Mouse (Mus musculus) hindlimb bud, embryonic 11.5 days (tissue): Measurements from ENCODE around the gene Hormad2.

Experiments used
- DNase-seq: peaks from one replicate; pipeline ENCODE4 v3.0.0-alpha.2; 2012; ENCODE audit warnings: low read depth, low spot score; ENCODE audit errors: extremely low spot score

Hormad2 gene

DNA sequence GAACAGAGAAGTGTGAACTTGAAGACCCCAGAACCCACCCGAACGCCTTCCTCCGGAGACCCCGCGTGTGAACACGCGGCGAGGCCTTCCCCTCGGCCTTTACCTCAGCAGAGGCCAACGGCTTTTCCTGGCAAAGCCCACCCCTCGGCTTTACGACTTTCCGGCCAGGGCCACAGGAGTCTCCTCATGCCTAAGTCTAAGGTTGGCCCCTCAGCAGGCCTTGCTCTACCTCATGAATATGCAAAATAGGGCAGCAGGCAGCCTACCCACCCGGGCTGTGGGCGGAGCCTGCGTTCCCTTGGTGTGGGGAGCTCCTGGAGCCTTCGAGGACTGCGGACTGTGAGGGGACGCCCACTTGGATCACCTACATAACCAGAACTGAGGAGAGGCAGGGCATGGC is at the start of gene Hormad2:
TSS of gene Hormad2 (minus strand) at position 128 of the 400 bp plus-strand sequence.
- no peak for DNase-seq

DNA sequence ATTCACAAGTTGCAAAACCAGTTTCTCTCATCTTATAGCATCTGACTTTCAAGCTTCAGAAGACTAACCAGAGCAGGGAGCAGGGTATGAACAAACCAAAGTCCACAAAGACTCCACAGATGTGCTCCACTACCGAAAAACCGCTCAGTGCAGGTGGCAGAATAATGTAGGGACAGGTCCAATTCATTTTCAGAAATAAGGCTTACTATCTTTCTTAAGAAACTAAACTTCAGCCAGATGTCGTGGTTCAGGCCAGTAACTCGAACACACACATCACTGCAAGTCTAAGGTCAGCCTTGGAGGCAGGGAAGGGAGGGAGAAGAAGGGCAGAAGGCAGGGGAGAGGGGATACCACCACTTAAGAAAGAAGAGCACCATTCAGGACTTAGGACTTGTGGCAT is 48.3 kb upstream of the Hormad2 start:
- DNase-seq: no peak

DNA sequence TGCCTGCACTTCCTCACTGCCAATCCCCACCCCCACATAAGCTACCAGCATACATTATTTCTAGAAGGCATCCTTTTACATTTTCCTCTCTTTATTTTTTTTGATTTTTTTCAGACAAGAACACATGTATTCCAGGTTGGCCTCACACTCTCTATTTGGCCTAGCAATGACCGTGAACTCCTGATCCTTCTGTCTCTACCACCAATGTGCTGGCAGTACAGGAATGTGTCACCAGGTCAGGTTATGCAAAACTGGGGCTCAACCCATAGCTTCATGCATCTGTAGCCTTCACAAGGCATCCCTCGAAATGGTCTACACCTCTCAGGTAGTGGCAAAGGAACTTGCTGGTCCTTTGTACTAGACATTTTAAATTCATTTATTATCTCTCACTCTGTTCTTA is 47.9 kb upstream of the Hormad2 start:
- DNase-seq: no peak

DNA sequence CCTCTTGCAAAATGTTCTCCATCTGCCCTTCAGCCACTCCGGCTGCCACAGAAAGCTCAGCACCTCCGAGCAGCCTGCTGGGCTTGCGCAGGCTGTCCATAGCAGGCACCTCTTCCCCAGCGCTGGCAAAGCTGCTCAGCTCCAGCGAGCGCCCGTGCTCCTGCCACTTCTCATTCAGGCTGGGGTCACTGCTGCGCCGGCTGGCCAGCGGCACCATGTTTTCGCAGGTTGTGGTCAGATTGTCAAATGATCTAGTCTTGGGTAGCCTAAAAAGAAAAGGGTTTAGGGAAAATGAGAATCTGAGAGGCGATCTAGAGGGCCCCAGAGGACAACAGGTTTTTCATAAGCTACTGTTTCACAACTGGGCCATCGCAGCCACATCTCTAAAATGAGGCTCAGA is 47.5 kb upstream of the Hormad2 start:
- DNase-seq: no peak

DNA sequence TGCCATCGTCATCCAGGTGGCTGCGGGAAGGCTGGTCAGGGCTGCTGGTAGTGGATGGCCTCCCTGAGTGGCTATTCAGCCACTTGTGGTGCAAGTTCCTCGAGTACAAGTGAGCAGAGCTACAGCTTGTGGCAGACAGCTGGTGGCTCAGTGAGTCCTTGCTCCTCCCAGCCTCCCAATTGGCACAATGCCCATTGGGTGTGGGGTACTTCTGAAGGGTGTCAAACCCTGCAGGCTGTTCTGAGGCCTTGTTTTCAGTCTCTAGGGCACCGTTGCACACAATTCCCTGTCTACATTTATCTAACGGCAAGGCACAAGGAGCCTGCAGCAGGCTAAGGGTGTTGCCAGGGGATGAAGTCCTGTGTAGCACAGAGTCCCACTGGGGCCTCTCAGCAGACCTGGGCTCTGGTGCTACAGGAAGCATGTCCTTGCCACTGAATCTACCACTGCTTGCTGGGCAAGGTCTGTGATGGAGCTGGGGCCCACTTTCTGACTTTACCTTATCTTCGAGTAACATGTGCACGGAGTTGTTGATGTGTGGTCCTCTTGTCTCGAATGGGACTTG is 46.6 kb upstream of the Hormad2 start:
- no peak for DNase-seq

DNA sequence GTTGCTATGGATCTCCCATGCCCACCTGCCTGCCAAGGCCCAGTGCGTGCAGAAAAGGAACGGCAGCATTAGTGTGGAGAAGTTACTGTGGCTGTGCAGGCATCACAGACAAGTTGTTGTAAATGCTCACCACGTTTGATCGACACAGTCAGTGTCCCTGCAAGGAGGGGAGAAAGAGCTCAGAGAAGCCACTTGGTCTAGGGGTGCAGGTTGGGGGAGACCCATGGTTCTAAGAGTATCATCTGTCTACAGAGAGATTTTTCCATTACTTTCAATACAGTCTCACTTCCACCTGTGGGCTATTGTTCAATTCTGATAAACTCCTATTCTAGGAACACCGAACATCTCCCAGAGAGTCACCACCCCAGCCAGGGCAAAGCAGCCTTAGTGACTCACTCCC is 43.6 kb upstream of the Hormad2 start:
- DNase-seq: no peak

DNA sequence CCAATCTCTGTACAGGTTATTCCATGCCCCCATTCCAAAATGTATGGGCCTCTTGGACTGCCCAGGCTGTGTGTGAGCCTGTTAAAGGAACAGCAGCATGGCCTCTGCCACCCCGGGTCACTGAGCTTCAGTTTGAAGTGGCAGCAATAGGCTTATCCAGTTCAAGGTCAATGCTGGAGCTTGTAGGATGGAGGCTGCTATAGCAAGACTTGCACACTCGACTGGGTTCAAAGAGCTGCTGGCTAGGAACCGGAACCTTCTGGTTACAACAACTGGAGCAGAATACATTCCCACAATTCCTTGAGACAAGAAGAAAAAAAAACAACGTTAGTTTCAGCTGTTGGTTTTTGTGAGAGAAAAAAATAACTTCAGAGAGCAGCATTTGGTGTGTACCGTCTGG is 41.7 kb upstream of the Hormad2 start:
- DNase-seq: no peak

DNA sequence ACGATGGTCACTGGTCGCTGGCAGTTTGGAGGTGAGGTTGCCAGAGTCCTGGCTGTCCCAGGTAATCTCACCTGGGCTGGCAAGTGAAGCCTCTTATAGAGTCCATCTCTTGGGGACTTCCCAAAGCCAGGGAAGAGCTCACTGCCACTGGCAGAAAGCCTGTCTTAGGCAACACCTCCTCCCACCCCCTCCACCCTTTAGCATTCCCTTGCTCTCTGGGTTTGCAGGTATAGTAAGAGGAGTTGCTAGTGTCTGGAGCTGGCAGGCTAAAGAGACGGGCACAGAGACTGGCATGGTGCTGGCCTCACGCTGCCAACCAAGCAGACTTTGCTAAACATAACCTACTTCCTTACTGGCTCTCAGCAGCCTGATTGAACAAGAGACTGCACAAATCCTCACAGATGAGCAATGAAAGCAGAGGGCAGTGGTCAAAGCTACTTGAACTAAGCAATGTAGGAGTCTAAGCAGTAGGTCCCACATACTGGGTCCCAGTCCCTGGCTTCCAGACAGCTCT is 35.3 kb upstream of the Hormad2 start:
- no peak for DNase-seq

DNA sequence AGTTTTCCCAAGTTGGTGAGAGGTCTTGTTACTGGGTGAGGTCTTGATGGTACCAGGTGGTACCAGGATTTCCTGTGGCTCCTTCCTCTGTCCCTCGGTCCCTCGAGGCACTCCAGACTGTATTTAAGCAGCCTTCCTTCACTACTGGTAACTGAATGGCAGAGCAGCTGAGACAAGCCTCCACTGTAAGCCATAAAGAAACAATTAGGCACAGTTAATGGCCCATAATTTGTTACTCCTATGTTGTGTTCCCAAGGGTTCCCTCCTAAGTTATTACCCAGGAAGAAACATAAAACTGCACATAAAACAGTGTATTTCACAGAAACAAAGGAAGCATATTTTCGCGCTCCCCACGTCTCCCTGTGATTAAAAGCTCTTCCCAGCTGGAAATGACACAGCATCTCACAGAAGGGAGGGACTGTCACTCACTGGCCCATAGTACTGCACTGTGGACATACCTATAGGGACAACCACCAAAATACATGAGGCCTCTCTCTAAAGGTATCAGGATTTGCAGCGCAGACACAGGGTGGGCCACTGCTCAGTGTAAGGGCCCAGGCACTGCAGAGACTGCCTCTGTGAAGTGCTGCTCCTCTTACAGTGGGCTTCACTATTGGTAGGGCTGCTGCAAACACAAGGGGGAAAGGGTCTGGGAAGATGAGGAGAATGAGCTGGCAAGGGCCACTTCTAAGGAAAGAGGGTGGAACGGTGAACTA is 31.7 kb upstream of the Hormad2 start:
- DNase-seq: no peak

DNA sequence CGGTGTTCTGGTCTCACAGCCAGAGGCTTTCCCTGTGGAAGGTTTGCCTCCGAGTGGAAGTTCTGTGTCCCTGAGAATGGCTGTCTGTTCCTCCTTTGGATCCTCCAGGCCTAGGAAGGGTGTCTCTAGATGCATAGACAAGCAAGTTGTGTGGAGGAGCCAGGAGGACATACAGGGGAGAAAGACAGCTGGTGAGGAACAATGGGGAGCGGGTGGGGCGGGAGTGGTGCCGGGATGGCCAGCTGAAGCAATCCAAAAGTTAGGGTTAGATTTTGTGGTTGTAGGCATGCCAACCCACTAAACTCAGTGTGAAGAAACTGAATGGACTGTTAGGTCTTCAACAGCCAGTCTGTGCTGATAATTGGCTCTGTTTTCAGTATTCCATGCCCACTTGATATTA is 30.8 kb upstream of the Hormad2 start:
- DNase-seq: no peak

DNA sequence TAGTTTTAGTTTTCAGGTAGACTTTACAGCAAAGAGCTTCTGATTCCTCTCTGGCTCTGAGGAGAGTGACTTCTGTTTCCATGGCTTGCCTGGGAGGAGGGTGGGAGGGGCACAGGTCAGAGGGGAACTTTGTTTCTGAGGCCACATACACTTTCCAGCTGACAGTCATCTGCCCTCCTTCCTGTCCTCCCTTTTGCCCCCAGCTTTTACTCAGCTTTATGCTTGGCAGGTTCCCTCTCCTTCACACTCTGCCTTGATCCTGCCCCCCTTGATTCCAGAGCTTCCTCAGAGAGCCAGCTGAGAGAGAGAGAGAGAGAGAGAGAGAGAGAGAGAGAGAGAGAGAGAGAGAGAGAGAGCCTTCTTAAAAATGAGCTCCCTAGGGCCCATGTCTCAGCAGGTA is 30.3 kb upstream of the Hormad2 start:
- no peak for DNase-seq

DNA sequence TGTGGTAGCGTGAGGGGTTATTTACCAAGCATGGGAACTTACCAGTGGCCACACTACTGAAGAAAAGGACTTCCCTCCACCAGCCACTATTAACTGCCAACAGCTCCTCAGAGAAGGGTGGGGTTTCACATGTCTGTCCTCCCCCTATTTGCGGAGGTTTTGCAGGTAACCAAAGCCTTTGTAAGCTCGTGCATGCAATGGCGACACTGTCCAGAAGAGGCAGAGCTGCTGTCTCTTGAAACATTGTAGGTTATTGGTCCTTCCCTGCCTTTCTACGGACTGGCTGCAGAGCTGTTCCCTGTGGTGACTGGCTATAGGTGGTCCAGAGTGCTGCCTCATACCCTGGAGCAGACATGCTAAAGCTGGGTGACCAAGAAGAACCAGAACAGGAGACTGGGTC is 28.2 kb upstream of the Hormad2 start:
- DNase-seq: no peak

DNA sequence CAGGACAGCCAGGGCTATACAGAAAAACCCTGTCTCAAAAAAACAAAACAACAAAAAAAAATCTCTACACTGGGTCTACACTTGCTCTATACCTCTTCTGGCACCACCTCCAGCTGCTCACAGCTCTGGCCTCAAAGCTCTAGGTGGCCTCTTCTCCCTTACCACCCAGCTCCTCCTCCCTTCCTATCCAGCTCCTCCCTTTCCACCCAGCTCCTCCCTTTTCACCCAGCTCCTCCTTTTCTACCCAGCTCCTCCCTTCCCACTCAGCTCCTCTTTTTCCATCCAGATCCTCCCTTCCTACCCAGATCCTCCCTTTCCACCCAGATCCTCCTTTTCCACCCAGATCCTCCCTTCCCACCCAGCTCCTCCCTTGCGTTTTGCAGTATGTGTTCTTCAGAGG is 26.5 kb upstream of the Hormad2 start:
- DNase-seq: no peak

DNA sequence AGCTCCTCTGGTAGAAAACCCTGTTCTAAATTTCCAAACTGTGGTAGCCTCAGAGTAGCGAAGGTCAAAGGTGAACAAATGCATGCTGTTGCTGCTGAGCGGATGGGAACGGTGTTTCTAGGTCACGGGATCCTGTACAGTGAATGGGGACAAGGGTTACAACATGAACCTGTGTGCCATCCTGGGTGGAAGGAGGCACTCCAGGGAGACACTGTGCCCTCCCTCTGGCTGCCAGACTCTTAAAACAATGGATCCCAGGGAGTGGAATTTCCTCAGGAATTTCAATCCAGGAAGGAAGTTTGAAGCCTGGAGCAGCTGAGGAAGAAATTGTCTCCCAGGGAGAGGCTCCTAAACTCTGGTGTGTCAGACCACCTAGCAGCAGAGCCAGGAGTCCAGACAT is 25.3 kb upstream of the Hormad2 start:
- no peak for DNase-seq

DNA sequence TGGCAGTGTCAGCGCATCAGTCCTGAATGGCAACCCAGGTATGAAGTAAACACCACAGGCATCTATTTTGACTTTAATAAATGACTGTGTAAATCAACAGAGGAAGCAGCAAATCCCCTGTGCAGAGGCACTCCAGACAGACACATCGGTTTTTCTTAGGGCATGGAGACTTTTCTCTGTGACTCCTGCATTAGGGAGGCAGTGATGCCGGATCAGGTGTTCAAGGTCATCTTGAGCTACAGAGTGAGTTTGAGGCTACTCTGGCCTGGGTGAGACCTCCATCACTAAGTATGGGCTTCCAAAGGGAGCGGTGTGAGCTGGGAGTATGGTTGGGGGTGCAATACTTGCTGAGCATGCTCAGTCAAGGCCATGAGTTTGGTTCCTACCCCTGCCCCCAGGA is 23.7 kb upstream of the Hormad2 start:
- no peak for DNase-seq

DNA sequence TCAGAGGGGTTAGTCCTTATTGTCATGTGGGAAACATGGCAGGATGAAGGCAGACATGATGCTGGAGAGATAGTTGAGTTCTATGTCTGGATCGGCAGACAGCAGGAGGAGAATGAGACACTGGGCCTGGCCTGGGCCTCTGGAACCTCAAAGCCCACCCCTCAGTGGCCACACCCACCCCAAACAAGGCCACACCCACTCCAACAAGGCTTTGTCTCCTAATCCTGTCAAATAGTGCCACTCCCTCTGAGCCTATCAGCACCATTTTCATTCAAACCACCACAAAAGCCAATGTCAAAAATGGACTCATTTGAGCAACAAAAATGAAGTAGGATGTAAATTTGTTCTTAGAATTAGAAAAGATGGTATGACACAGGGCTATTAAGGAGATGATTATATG is 23.3 kb upstream of the Hormad2 start:
- DNase-seq: no peak

DNA sequence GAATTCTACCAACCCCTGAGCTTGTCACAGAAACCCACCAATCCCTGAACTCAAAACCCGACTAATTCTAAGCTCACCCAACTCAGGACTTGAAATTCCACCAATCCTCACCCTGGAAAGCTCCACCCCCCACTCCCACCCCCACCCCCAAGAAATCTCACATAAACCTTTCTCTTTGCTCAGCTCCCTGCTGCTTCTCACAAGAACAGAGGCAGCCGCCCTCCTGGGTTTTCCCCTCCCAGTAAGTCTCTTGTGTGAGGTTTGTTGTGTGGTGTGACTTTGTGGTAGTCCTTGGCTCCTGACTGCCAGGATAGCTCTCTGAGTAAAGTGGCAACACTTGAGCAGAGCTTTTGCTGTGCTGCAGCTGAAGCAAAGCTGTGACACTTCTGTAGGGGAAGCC is 22.0 kb upstream of the Hormad2 start:
- no peak for DNase-seq

DNA sequence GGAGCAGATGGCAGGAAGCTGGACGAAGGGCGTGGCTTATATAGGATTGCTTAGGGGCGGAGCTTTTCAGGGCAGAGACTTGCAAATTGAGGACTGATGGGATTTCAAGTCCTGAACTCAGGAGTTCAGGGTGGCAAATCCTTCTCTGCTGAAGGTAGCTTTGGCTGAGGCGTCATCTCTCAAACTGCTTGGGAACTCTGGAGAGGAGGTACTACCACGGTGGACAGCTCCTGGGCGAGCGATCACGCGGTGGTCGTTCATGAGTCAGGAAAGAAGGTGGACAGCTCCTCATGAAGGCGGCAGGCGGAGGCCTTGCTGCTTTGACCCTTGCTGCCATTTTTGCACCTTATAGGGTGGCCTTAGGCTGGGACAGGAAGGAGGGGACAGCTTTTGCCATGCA is 20.2 kb upstream of the Hormad2 start:
- no peak for DNase-seq

DNA sequence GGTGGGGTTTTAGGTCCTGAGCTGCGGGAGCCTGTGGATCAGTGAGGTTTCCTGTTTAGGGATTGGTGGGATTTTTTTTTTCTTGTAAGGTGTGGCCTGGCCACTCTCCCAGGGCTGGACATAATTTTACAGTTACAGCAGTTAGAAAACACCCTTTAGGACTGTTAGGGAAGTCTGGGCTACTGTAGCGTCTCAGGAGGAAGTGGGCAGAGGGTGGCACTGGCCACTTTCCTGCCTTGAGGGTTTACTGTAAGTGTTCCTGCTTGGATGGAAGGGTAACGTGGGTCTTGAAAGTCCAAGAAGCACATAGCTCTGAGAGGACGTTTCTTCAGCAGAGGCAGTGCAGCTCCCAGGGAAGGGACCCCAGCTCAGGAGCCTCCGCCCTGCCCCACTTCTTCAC is 19.7 kb upstream of the Hormad2 start:
- DNase-seq: no peak

DNA sequence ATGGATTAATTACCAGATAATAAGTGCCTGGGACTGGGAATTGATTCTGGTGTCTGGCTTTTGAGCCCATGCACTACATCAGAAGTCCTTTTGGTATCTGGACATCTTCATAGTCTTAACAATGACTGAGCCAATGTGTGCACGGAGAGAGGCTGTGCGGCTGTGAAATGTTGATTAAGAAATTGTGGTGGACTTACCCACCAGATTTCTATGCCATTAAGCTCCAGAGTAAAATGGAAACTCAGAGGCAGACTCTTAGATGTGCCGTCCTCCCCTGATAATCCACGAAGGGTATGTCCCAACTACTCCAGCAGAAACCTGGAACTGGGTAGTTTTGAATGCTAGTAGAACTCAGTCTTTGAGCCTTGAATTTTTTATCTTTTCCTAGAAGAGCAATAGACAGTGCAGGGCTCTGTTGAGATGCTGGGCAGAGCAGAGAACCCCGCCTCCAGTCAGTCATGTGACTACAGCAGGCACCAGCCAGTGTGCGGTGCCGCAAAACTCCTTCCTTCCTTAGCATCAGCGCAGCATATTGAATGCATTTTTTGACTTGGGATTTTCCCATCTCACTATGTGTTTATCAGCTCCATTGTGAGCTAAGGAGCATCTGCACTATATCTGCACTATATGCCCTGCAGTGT is 14.1 kb upstream of the Hormad2 start:
- no peak for DNase-seq

DNA sequence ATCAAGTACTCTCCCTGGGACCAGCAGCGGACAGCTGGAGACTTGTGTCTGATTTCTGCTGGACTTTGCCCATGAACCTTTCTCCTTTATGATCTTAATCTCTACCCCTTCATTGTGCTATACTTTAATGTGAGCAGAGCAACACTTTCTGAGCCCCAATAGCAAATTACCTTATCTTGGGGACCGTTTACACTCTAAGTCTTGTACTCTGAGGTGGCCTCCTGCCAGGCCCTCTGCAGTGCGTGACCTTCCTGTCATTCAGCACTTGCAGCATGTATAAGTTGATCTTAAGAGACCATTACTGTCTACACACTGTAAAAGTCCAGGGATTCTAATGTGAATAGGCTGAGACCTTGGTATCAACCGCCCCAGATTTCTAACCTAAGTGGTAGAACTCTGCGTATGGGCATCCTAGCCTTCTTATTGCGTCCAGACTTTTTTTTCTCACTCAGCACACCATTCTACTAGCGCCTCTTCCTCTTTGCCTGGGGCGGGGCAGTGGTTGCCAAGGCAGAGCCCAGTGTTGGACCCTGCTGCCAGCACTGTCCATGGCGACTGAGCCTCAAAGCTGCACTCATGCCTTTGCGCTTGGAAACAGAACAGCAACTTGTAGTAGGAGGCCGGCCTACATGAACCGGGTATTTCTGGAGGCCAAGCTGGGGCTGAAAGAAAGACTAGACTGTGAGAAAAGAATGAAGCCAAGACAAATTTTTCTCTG is 11.7 kb upstream of the Hormad2 start:
- DNase-seq: no peak

DNA sequence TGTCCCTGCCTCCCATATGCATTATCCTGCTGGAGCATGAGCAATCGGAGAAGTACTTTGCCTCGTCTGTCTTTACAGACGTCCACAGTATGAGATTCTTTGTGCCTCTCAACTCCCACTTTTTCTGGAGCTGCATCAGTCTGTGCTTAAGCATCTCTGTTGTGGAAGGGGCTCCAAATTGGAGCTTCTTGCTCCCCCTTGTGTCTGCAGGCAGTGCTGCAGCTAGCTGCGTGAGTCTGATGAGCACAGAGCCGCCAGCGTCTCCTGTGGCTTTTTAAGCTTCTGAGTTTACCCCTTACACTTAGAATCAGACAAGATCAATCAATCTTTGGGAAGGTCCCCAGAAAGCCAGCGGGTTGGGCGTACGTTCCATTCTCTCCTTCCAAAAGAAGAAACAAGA is 10.2 kb upstream of the Hormad2 start:
- peak; percentile 52 for DNase-seq
